Mouse (Mus musculus): ENCODE data around the gene Rhog. TPM values are rescaled to one million over a fixed set of nuclear protein-coding genes. Genes with fewer than 3 reads are reported as not detected.
"Not testable (repeated sequence)": the region's sequence is repeated elsewhere in the genome, so short reads cannot be mapped to it uniquely, and the experiment has no call there.

The Rhog gene
- polyA plus RNA-seq, 1 experiment = 210 TPM

GRCm38 (mm10) chr7:102267601-102268394, 11.9 kb upstream of the Rhog start, which contains the start of gene Stim1:
Gene Stim1, plus strand, starts transcription at chr7:102267806.
- Histone ChIP-seq H3K4me3 (replicated peaks) (peak within 1 kb of the TSS; percentile 99), H3K4me1 (peaks cover 45% of the 10 kb centered on the region), H3K36me3 (replicated peaks; ENCODE audit: low read length) (peaks cover 21% of the 10 kb centered on the region), H3K9me3 (no peaks in the 10 kb centered on the region), H3K27me3 (replicated peaks) (no peaks in the 10 kb centered on the region)
- TF ChIP-seq GATA1 (IDR thresholded peaks at IDR 0.05; ENCODE audit: borderline replicate concordance, low read length) (no peak), FLI1 (IDR thresholded peaks at IDR 0.05; ENCODE audit: low read length) (no peak; the same call in 1 of the 2 replicates)

GRCm38 (mm10) chr7:102267113-102267579, 11.3 kb upstream of the Rhog start:
- no peaks in the 10 kb centered on the region for H3K27me3 ChIP-seq (replicated peaks)
- peaks cover 14% of the 10 kb centered on the region for H3K36me3 ChIP-seq (replicated peaks; ENCODE audit: low read length)
- TF ChIP-seq GATA1 (IDR thresholded peaks at IDR 0.05; ENCODE audit: borderline replicate concordance, low read length) (no peak), FLI1 (IDR thresholded peaks at IDR 0.05; ENCODE audit: low read length) (no peak)

GRCm38 (mm10) chr7:102266401-102267042, 10.7 kb upstream of the Rhog start:
- no peaks in the 10 kb centered on the region for H3K9me3 ChIP-seq
- H3K4me3 ChIP-seq (replicated peaks) = peak overlapping the region; percentile 99
- TF ChIP-seq GATA1 (IDR thresholded peaks at IDR 0.05; ENCODE audit: borderline replicate concordance, low read length) = no peak
- TF ChIP-seq FLI1 (IDR thresholded peaks at IDR 0.05; ENCODE audit: low read length) = no peak
- peaks cover 14% of the 10 kb centered on the region for H3K36me3 ChIP-seq (replicated peaks; ENCODE audit: low read length)
- H3K27me3 ChIP-seq (replicated peaks) = no peaks in the 10 kb centered on the region
- H3K4me1 ChIP-seq = peaks cover 32% of the 10 kb centered on the region

More at GRCm38 (mm10) chr7:102267113-102267579, 11.3 kb upstream of the Rhog start:
- Histone ChIP-seq H3K4me3 (replicated peaks) (peak overlapping the region; percentile 99), H3K4me1 (peaks cover 39% of the 10 kb centered on the region), H3K9me3 (no peaks in the 10 kb centered on the region)

- Histone ChIP-seq H3K4me1 (peaks cover 27% of the 10 kb centered on the region), H3K4me3 (replicated peaks) (peak overlapping the region; percentile 99), H3K36me3 (replicated peaks; ENCODE audit: low read length) (peaks cover 10% of the 10 kb centered on the region)
- not testable (repeated sequence) for H3K9me3 ChIP-seq; H3K27me3 ChIP-seq (replicated peaks)
These were observed 10.2 kb upstream of the Rhog start for GRCm38 (mm10) chr7:102266021-102266400.

- Histone ChIP-seq H3K9me3 (no peaks in the 10 kb centered on the region), H3K4me1 (peaks cover 18% of the 10 kb centered on the region), H3K4me3 (replicated peaks) (no peak overlapping the region), H3K36me3 (replicated peaks; ENCODE audit: low read length) (no peaks in the 10 kb centered on the region), H3K27me3 (replicated peaks) (no peaks in the 10 kb centered on the region)
- TF ChIP-seq GATA1 (IDR thresholded peaks at IDR 0.05; ENCODE audit: borderline replicate concordance, low read length) (no peak), FLI1 (IDR thresholded peaks at IDR 0.05; ENCODE audit: low read length) (no peak)
These were observed 7.2 kb upstream of the Rhog start for GRCm38 (mm10) chr7:102263020-102263419.

- no peak for TF ChIP-seq GATA1 (IDR thresholded peaks at IDR 0.05; ENCODE audit: borderline replicate concordance, low read length)
- no peak for TF ChIP-seq FLI1 (IDR thresholded peaks at IDR 0.05; ENCODE audit: low read length)
- H3K4me1 ChIP-seq = peaks cover 7% of the 10 kb centered on the region
- no peak overlapping the region for H3K4me3 ChIP-seq (replicated peaks)
These were observed 4.7 kb upstream of the Rhog start for GRCm38 (mm10) chr7:102260518-102260917.

GRCm38 (mm10) chr7:102259716-102260479, 4.0 kb upstream of the Rhog start:
- Histone ChIP-seq H3K36me3 (replicated peaks; ENCODE audit: low read length) (no peaks in the 10 kb centered on the region), H3K27me3 (replicated peaks) (no peaks in the 10 kb centered on the region), H3K4me3 (replicated peaks) (no peak overlapping the region), H3K9me3 (no peaks in the 10 kb centered on the region), H3K4me1 (peaks cover 12% of the 10 kb centered on the region)
- TF ChIP-seq GATA1 (IDR thresholded peaks at IDR 0.05; ENCODE audit: borderline replicate concordance, low read length) (no peak), FLI1 (IDR thresholded peaks at IDR 0.05; ENCODE audit: low read length) (no peak)

More at GRCm38 (mm10) chr7:102260518-102260917, 4.7 kb upstream of the Rhog start:
- no peaks in the 10 kb centered on the region for H3K36me3 ChIP-seq (replicated peaks; ENCODE audit: low read length)
- H3K9me3 ChIP-seq = no peaks in the 10 kb centered on the region
- H3K27me3 ChIP-seq (replicated peaks) = no peaks in the 10 kb centered on the region

- Histone ChIP-seq H3K4me3 (replicated peaks) (no peak overlapping the region), H3K9me3 (no peaks in the 10 kb centered on the region), H3K4me1 (peaks cover 19% of the 10 kb centered on the region), H3K27me3 (replicated peaks) (no peaks in the 10 kb centered on the region), H3K36me3 (replicated peaks; ENCODE audit: low read length) (no peaks in the 10 kb centered on the region)
- TF ChIP-seq FLI1 (IDR thresholded peaks at IDR 0.05; ENCODE audit: low read length) = no peak
- no peak for TF ChIP-seq GATA1 (IDR thresholded peaks at IDR 0.05; ENCODE audit: borderline replicate concordance, low read length)
These were observed 2.9 kb upstream of the Rhog start for GRCm38 (mm10) chr7:102258753-102259152.

GRCm38 (mm10) chr7:102258189-102258588, 2.3 kb upstream of the Rhog start:
- H3K36me3 ChIP-seq (replicated peaks; ENCODE audit: low read length) = no peaks in the 10 kb centered on the region
- no peak overlapping the region for H3K4me3 ChIP-seq (replicated peaks)
- no peak for TF ChIP-seq FLI1 (IDR thresholded peaks at IDR 0.05; ENCODE audit: low read length)
- TF ChIP-seq GATA1 (IDR thresholded peaks at IDR 0.05; ENCODE audit: borderline replicate concordance, low read length) = no peak
- H3K9me3 ChIP-seq = no peaks in the 10 kb centered on the region
- H3K4me1 ChIP-seq = peaks cover 24% of the 10 kb centered on the region
- no peaks in the 10 kb centered on the region for H3K27me3 ChIP-seq (replicated peaks)
